Mouse (Mus musculus) ES-E14 (cell line): Measurements from ENCODE around the gene Rhoq. TPM values are rescaled to one million over a fixed set of nuclear protein-coding genes. Genes with fewer than 3 reads are reported as not detected.

ENCODE experiments used
- DNase-seq: peaks from one replicate; pipeline ENCODE4 v3.0.0-alpha.2; 2013; ENCODE audit warnings: low read depth, low spot score
- H3K27ac ChIP-seq: 2 replicates; pipeline ENCODE4 v1.5.1; 2012; ENCODE audit warnings: low read depth, mild to moderate bottlenecking, low read length, moderate library complexity, mixed read lengths; ENCODE audit not compliant: poor library complexity, insufficient read depth, severe bottlenecking
- H3K36me3 ChIP-seq: 2 replicates; pipeline ENCODE4 v1.6.1; 2012; ENCODE audit warnings: mild to moderate bottlenecking, low read length, moderate library complexity, mixed read lengths; ENCODE audit not compliant: control insufficient read depth, poor library complexity, insufficient read depth, severe bottlenecking
- H3K4me1 ChIP-seq, 2 experiments: fragments of 150-350 bp in 1 of 2; sonication (generic) in 1 of 2; 2 replicates each; pipeline ENCODE4 v1.6.1; 2012; ENCODE audit warnings: low read length in 2 of 2, mild to moderate bottlenecking in 1 of 2, mixed read lengths in 1 of 2; ENCODE audit not compliant: control insufficient read depth in 2 of 2, insufficient read depth in 2 of 2, poor library complexity in 1 of 2
- H3K4me3 ChIP-seq, 2 experiments: fragments of 150-350 bp in 1 of 2; sonication (generic) in 1 of 2; 2 replicates each; pipeline ENCODE4 v1.5.1; 2012; ENCODE audit warnings: low read length in 2 of 2, low read depth in 1 of 2, mild to moderate bottlenecking in 1 of 2, mixed read lengths in 1 of 2; ENCODE audit not compliant: insufficient read depth in 1 of 2, poor library complexity in 1 of 2, severe bottlenecking in 1 of 2
- H3K9ac ChIP-seq: 2 replicates; pipeline ENCODE4 v1.6.1; 2012; ENCODE audit warnings: low read depth, mild to moderate bottlenecking, low read length, mixed read lengths; ENCODE audit not compliant: poor library complexity, insufficient read depth, severe bottlenecking
- H3K9me3 ChIP-seq: fragments of 150-350 bp; sonication (generic); 2 replicates; pipeline ENCODE4 v1.6.1; 2012; ENCODE audit warnings: low read depth, mild to moderate bottlenecking, low read length; ENCODE audit not compliant: control insufficient read depth, insufficient read depth
- CHD2 ChIP-seq: IDR thresholded peaks from 2 replicates; pipeline ENCODE4 v1.6.1; 2014; ENCODE audit warnings: mild to moderate bottlenecking, low read depth, low read length, inconsistent platforms
- HCFC1 ChIP-seq: IDR thresholded peaks from 2 replicates; pipeline ENCODE4 v1.6.1; 2012; ENCODE audit warnings: low read length, inconsistent platforms, borderline replicate concordance; ENCODE audit not compliant: insufficient read depth
- MAFK ChIP-seq: IDR thresholded peaks from 2 replicates; pipeline ENCODE4 v1.6.1; 2014; ENCODE audit warnings: mild to moderate bottlenecking, low read depth, low read length, inconsistent platforms; ENCODE audit not compliant: insufficient read depth
- ZC3H11A ChIP-seq: IDR thresholded peaks from 2 replicates; pipeline ENCODE4 v1.6.1; 2012; ENCODE audit warnings: low read depth, mild to moderate bottlenecking, inconsistent platforms, low read length, borderline replicate concordance
- ZNF384 ChIP-seq: IDR thresholded peaks from 2 replicates; pipeline ENCODE4 v1.6.1; 2012; ENCODE audit warnings: low read depth, low read length, inconsistent platforms
- in situ Hi-C, 2 experiments: fragments of 600-800 bp; cut with MboI; formaldehyde crosslinking; loops; one replicate each; pipeline ENCODE4 v1.15.1; 2025; ENCODE audit warnings: low sequenced_read_pairs in 2 of 2, inconsistent platforms in 1 of 2; ENCODE audit not compliant: unreplicated experiment in 2 of 2
- total RNA-seq: library from RNA; depleted of rRNA; stranded (reverse); fragments of 300-350 nt; gene quantifications from 2 replicates; pipeline ENCODE4 v1.2.3, GENCODE M21; 2012

The Rhoq gene
- total RNA-seq, 1 experiment: 5.9 TPM

DNA sequence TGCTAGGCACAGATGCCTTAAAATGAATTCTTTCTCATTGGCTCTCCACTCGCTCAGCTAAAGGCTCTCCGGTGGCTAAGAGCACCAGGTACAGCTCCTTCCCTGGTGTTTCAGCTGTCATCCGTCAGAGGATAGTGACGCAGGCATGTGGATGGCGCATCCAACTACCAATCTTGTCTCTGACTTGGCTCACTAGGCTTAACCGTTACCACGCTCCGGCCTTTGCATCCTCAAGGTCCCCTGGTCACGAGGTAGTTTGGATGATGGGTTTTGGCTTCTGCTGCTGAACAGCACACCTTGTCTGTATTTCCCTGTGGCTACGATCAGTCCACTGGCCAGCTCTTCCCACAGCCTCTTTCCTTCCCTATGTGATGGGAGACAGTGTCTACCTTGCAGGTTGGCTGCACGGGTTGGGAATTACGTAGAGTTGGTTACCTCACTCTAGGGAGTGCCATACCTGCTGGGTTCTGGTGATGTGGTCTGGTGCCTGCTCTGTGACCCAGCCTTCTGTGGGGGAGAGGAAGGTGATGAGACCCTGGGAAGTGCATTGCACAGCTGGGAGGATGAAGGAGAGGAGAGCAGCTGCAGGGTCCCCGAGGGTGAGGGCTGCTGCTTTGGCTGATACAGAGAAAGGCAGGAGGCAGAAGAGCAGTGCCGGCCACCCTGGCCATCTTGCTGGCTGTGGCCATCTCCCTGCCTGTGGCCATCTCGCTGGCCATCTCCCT is 7.3 kb downstream of the Rhoq start:
- in situ Hi-C loops: no loop called here
- Histone ChIP-seq H3K4me3 (no peak overlapping the region), H3K9ac (no peak overlapping the region), H3K27ac (no peak overlapping the region), H3K9me3 (no peaks in the 10 kb centered on the region), H3K4me1 (no peaks in the 10 kb centered on the region), H3K36me3 (peaks cover 8% of the 10 kb centered on the region; the same call in 1 of the 2 replicates)
- DNase-seq: no peak
- no peak for TF ChIP-seq ZNF384
- TF ChIP-seq CHD2: no peak
- no peak for TF ChIP-seq MAFK
- TF ChIP-seq HCFC1: no peak
- TF ChIP-seq ZC3H11A: no peak

GRCm38 (mm10) chr17:86971036-86971435 is 8.2 kb downstream of the Rhoq start:
- no peaks in the 10 kb centered on the region for H3K9me3 ChIP-seq
- peaks cover 8% of the 10 kb centered on the region; the same call in 1 of the 2 replicates for H3K36me3 ChIP-seq
- no peak for TF ChIP-seq ZC3H11A
- TF ChIP-seq CHD2: no peak
- no peak for TF ChIP-seq ZNF384
- TF ChIP-seq MAFK: no peak
- TF ChIP-seq HCFC1: no peak
- H3K9ac ChIP-seq: no peak overlapping the region
- in situ Hi-C loops: no loop called here
- H3K4me3 ChIP-seq: no peak overlapping the region
- DNase-seq: no peak
- H3K27ac ChIP-seq: no peak overlapping the region
- peaks cover 0 to 2% of the 10 kb centered on the region in 2 experiments; a peak in 1 of 4 replicates for H3K4me1 ChIP-seq

DNA sequence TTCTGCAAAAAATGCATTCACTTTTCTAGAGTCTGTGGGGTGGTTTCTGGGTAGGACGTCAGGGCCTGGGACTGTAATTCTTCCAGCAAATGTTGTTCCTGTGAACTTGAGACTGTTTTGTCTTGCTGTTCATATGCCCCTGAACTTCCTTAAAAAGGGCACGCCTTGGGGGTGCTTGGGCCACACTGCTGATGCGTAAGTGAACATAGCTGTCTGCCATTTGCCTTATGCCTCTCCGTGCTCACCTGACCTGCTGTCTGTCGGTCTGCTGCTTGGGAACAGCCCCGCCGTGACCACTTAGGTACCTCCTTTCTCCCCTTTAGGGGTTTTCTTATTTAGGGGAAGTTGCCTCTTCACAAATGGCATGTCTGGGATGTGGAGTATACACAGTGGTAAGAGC is 9.0 kb downstream of the Rhoq start:
- Histone ChIP-seq H3K9me3 (no peaks in the 10 kb centered on the region), H3K27ac (no peak overlapping the region; the same call in 1 of the 2 replicates), H3K9ac (no peak overlapping the region), H3K36me3 (peaks cover 8% of the 10 kb centered on the region; the same call in 1 of the 2 replicates), H3K4me1 (peaks cover 0 to 7% of the 10 kb centered on the region in 2 experiments; a peak in 1 of 4 replicates), H3K4me3 (no peak overlapping the region)
- no peak for DNase-seq
- TF ChIP-seq ZC3H11A: no peak
- TF ChIP-seq MAFK: no peak
- TF ChIP-seq HCFC1: no peak
- TF ChIP-seq CHD2: no peak
- no peak for TF ChIP-seq ZNF384
- in situ Hi-C loops: no loop called here

- Histone ChIP-seq H3K9me3 (no peaks in the 10 kb centered on the region), H3K36me3 (peaks cover 8% of the 10 kb centered on the region; the same call in 1 of the 2 replicates), H3K4me1 (peaks cover 3 to 9% of the 10 kb centered on the region in 2 experiments; a peak in 2 of 4 replicates), H3K9ac (no peak overlapping the region), H3K4me3 (no peak overlapping the region), H3K27ac (no peak overlapping the region)
- no peak for DNase-seq
- in situ Hi-C loops: no loop called here
- TF ChIP-seq ZC3H11A (no peak), ZNF384 (no peak), CHD2 (no peak), HCFC1 (no peak), MAFK (no peak)
These were observed 10.2 kb downstream of the Rhoq start for GRCm38 (mm10) chr17:86973097-86973496.
